Mouse (Mus musculus) forebrain, embryonic 16.5 days (tissue): ENCODE data around the gene Hsf2bp. TPM values are rescaled to one million over a fixed set of nuclear protein-coding genes. Genes with fewer than 3 reads are reported as not detected.

Experiments used
- ATAC-seq: fragments of 200-750 bp; cut with Nextera tagmentation; 2 replicates; pipeline ENCODE4 v1.8.0; 2017; ENCODE audit warnings: mild to moderate bottlenecking, moderate library complexity
- H3K27ac ChIP-seq: fragments of 300-500 bp; sonication (generic); 2 replicates; pipeline ENCODE4 v1.5.1; 2014; ENCODE audit warnings: low read length, control low read depth
- H3K27me3 ChIP-seq: fragments of 300-500 bp; sonication (generic); replicated peaks from 2 replicates; pipeline ENCODE4 v1.6.1; 2014; ENCODE audit warnings: low read length; ENCODE audit not compliant: control insufficient read depth, insufficient read depth
- H3K36me3 ChIP-seq: fragments of 300-500 bp; sonication (generic); 2 replicates; pipeline ENCODE4 v1.6.1; 2014; ENCODE audit not compliant: control insufficient read depth, insufficient read depth
- H3K4me1 ChIP-seq: fragments of 300-500 bp; sonication (generic); replicated peaks from 2 replicates; pipeline ENCODE4 v1.6.1; 2014; ENCODE audit warnings: low read length; ENCODE audit not compliant: control insufficient read depth, insufficient read depth
- H3K4me2 ChIP-seq: fragments of 300-500 bp; sonication (generic); 2 replicates; pipeline ENCODE4 v1.6.1; 2014; ENCODE audit warnings: mild to moderate bottlenecking, low read length, control low read depth
- H3K4me3 ChIP-seq: fragments of 300-500 bp; sonication (generic); replicated peaks from 2 replicates; pipeline ENCODE4 v1.5.1; 2014; ENCODE audit warnings: mild to moderate bottlenecking, low read length, control low read depth
- H3K9ac ChIP-seq: fragments of 300-500 bp; sonication (generic); replicated peaks from 2 replicates; pipeline ENCODE4 v1.6.1; 2014; ENCODE audit warnings: low read depth, low read length, control low read depth
- H3K9me3 ChIP-seq: fragments of 300-500 bp; sonication (generic); 2 replicates; pipeline ENCODE4 v1.6.1; 2016; ENCODE audit warnings: low read length; ENCODE audit not compliant: control insufficient read depth
- WGBS: fragments of 180-500 bp; shearing (Covaris S2); extraction: QIAGEN DNeasy Blood & Tissue Kit; methylation state at CpG from one replicate; pipeline ENCODE4 v1.1.7; 2014; 5-methylcytosine and 5-hydroxymethylcytosine counted together
- polyA plus RNA-seq: library from polyadenylated mRNA; unstranded; fragments of >200 nt; fragmentation: Nextera tagmentation; extraction: Ambion mirVana; gene quantifications from 2 replicates; pipeline ENCODE4 v1.2.1, GENCODE M21; 2015

Gene Hsf2bp
- polyA plus RNA-seq, 1 experiment from 2014 or later = 0.84 TPM

DNA sequence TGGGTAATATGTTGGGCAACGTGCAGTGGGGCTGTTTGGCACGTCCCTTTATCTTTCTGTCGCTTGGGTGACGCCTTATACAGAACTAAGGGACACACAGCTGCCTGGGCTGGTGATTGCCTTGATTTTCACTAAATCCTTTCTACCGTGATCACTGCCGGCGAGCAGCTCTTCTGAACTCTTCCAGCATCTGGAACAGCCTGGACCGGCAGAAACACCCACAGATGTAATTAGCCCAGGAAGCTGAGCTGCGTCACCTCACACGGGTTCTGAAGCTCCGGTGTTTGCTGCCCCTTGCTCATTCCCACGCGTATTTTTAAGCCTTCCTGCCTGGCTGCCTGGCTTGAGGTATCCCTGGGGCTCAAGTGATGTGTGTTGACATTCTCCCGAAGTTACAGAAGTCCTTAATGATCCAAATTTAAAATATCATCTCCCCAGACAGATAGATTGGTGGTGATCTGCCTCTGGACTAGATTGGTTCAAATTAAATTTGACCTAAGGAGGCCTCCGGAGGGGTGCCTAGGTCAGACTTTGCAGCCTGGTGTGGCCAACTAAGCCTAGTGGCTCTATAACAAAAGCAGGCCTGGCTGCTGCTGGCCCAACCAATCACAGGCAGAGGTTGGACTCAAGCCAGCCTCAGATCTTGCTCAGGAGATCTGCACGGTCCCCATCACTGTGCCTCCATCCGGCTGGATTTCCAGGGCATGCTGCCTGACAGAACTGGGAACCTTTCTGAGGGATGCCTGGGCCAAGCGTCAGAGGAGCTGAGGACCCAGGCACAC lies 123.1 kb downstream of the Hsf2bp start:
- H3K27me3 ChIP-seq = no peaks in the 10 kb centered on the region
- H3K4me1 ChIP-seq = peaks cover 7% of the 10 kb centered on the region
- H3K4me2 ChIP-seq = no peak overlapping the region
- no peak for ATAC-seq
- no peak overlapping the region for H3K4me3 ChIP-seq
- no peak overlapping the region for H3K9ac ChIP-seq
- H3K36me3 ChIP-seq = no peaks in the 10 kb centered on the region
- H3K27ac ChIP-seq = no peak overlapping the region; the same call in 1 of the 2 replicates
- WGBS = 56% methylated on average over 18 of the region's 18 CpGs
- no peaks in the 10 kb centered on the region for H3K9me3 ChIP-seq

DNA sequence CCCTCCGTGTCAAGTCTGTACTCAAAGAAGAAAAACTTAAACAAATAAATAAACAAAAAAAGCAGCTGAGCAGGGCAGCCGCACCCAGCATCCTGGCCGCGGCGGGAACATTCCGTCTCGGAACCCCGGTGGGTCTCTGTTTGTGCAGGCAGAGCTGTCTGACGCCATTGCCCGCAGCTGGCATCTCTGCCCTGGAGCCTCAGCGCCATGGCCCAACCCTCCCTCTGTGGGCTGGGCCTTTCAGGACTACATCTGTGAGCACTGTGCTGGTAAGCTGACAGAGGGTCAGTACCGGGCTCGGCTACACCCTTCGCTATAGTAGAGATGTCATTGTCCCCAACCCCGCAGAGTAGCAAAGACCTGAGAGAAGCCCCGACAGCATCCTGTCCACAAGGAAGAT lies 123.8 kb downstream of the Hsf2bp start:
- H3K4me1 ChIP-seq = peaks cover 7% of the 10 kb centered on the region
- no peak overlapping the region for H3K9ac ChIP-seq
- 0 out of 2 replicates have a peak, but pooled peaks have one; percentile 15 for ATAC-seq
- no peaks in the 10 kb centered on the region for H3K27me3 ChIP-seq
- no peak overlapping the region for H3K4me3 ChIP-seq
- no peaks in the 10 kb centered on the region for H3K36me3 ChIP-seq
- no peak overlapping the region for H3K4me2 ChIP-seq
- no peak overlapping the region; the same call in 1 of the 2 replicates for H3K27ac ChIP-seq
- no peaks in the 10 kb centered on the region for H3K9me3 ChIP-seq
- 75% methylated on average over 16 of the region's 16 CpGs for WGBS

DNA sequence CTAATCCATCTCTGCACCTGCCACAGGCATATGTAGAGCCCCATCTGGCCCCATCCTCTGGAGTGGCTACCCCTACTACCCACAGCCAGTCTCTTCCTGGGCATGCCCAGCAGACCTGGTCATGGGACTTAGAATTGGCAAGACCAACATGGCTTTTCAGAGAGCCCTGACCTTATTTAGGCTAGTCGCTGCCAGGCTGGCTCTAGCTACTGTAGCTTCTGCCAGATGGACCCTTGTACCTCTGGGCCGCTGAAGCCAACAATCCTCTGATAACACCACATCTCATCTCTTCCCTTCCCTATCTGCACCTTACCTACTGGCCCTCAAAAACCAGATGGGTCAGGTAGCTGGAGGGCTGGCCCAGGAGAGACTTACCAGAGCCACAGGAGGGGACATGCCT lies 127.2 kb downstream of the Hsf2bp start:
- WGBS = 91% methylated on average over 2 of the region's 2 CpGs
- H3K4me2 ChIP-seq = no peak overlapping the region

DNA sequence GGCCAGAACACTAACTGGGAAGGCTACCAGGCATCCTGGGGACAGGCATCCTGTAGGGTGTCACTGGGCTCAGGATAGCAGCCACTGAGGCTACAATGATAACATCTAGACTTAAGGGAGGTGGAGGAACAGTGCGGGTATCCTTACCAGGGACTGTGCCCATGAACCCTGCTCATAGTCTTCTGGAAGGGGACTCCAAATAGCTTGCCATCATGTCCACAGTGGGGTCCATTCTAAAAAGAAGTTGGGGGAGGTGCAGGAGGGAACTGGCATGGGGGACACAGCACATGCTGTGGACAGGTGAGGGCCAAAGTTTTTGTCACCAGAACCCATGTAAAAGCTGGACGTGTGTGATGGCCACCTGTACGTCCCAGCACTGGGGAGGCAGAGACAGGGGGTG lies 129.7 kb downstream of the Hsf2bp start:
- no peaks in the 10 kb centered on the region for H3K36me3 ChIP-seq
- no peak overlapping the region for H3K27ac ChIP-seq
- H3K27me3 ChIP-seq = no peaks in the 10 kb centered on the region
- H3K4me2 ChIP-seq = no peak overlapping the region
- 92% methylated on average over 3 of the region's 3 CpGs for WGBS
- H3K9me3 ChIP-seq = no peaks in the 10 kb centered on the region
- ATAC-seq = no peak
- H3K4me3 ChIP-seq = no peak overlapping the region
- H3K4me1 ChIP-seq = no peaks in the 10 kb centered on the region
- H3K9ac ChIP-seq = no peak overlapping the region

More for the DNA sequence above, 127.2 kb downstream of the Hsf2bp start:
- Histone ChIP-seq H3K9me3 (no peaks in the 10 kb centered on the region), H3K27ac (no peak overlapping the region), H3K4me1 (peaks cover 7% of the 10 kb centered on the region), H3K36me3 (no peaks in the 10 kb centered on the region), H3K4me3 (no peak overlapping the region), H3K9ac (no peak overlapping the region), H3K27me3 (no peaks in the 10 kb centered on the region)
- ATAC-seq = no peak

DNA sequence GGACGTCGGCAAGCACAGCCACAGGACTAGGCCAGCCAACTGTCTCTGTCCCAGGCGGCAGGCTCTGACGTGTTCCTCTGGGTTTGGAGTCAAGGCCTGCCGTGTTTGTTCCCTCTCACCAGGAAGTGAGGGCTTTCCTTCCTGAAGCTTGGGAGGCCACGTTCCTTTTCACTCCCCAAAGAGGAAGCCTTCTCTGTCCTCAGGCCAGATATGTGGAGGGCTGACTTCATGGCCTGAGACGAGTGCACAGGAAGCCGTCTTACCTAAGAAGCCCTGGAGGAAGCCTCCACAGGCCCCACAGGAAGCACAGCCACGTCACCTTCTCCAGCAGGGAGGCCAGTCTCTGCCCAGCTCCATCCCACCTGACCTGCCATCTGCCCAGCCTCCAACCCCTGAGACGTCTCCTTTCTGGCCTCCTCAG lies 130.3 kb downstream of the Hsf2bp start:
- ATAC-seq = no peak
- no peaks in the 10 kb centered on the region for H3K36me3 ChIP-seq
- no peaks in the 10 kb centered on the region for H3K27me3 ChIP-seq
- H3K27ac ChIP-seq = no peak overlapping the region
- no peak overlapping the region for H3K4me2 ChIP-seq
- WGBS = 83% methylated on average over 10 of the region's 10 CpGs
- no peaks in the 10 kb centered on the region for H3K9me3 ChIP-seq
- H3K4me3 ChIP-seq = no peak overlapping the region
- H3K4me1 ChIP-seq = no peaks in the 10 kb centered on the region
- H3K9ac ChIP-seq = no peak overlapping the region

DNA sequence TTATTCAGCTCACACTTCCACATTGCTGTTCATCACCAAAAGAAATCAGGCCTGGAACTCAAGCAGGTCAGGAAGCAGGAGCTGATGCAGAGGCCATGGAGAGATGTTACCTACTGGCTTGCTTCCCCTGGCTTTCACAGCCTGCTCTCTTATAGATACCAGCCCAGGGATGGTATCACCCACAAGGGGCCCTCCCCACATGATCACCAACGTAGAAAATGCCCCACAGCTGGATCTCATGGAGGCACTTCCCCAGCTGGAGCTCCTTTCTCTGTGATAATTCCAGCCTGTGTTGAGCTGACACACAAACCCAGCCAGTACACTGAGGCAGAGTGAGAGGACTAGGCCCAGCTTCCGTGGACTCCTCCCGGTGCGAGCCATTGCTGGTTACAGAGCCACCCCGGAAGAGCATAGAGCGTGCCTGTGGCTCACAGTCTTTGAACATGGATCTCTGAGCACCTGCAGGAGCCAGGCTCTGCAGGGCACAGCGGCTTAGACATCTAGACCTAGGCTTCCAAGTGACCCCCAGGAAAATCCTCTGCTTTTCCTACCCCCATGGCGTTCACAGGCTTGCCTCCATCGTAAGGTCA lies 130.9 kb downstream of the Hsf2bp start:
- Histone ChIP-seq H3K9me3 (no peaks in the 10 kb centered on the region), H3K36me3 (no peaks in the 10 kb centered on the region), H3K4me3 (no peak overlapping the region), H3K4me2 (no peak overlapping the region), H3K27me3 (no peaks in the 10 kb centered on the region), H3K27ac (no peak overlapping the region), H3K4me1 (no peaks in the 10 kb centered on the region), H3K9ac (no peak overlapping the region)
- WGBS = 89% methylated on average over 9 of the region's 9 CpGs
- no peak for ATAC-seq

DNA sequence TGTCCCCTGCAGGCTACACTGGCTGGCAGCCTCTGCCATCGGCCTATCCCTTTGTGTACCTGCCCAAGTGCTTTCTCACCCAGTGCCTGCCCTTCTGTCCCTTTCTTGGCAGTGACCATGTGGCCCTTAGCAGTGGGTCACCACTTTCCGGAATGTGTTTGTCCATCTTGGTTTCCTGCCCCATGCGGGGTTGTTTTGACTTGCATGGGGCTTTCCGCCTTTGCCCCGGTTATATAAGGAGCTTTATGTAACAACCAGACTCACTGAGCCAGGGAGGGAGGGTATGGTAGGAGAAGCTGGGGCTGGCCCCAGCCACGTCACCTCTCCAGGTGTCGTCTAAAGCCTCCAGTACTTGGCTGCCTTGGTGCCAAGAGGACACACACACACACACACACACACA lies 132.1 kb downstream of the Hsf2bp start:
- H3K9me3 ChIP-seq = no peaks in the 10 kb centered on the region
- no peaks in the 10 kb centered on the region for H3K27me3 ChIP-seq
- no peak for ATAC-seq
- no peak overlapping the region for H3K9ac ChIP-seq
- no peak overlapping the region for H3K4me2 ChIP-seq
- no peaks in the 10 kb centered on the region for H3K36me3 ChIP-seq
- no peaks in the 10 kb centered on the region for H3K4me1 ChIP-seq
- no peak overlapping the region for H3K27ac ChIP-seq
- no peak overlapping the region for H3K4me3 ChIP-seq
- 86% methylated on average over 7 of the region's 7 CpGs for WGBS

DNA sequence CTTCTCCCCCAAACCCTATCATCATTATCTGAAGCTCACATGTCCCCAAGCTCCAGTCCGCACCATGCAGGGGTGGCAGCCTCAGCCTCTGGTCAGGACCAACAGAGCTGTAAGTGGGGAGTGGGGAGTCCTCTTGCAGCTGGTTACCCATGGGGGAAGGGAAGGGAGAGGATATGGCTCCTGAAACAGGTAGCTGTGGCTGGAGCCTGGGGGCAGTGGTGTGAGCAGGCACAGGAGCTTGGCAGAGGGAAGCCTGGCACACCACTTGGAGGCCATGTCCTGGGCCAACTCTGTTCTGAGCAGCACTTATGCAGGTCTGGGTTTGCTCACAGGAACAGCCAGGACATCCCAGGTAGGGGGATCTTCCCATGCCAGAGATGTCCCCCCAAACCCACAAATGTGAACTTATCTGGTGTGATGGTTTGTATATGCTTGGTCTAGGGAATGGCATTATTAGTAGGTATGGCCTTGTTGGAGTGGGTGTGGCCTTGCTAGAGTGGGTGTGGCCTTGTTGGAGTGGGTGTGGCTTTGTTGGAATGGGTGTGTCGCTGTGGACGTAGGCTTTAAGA lies 133.4 kb downstream of the Hsf2bp start:
- Histone ChIP-seq H3K27ac (no peak overlapping the region), H3K9me3 (no peaks in the 10 kb centered on the region), H3K4me1 (no peaks in the 10 kb centered on the region; the same call in 1 of the 2 replicates), H3K4me2 (no peak overlapping the region), H3K9ac (no peak overlapping the region), H3K36me3 (no peaks in the 10 kb centered on the region), H3K27me3 (no peaks in the 10 kb centered on the region), H3K4me3 (no peak overlapping the region)
- 59% methylated on average over 3 of the region's 3 CpGs for WGBS
- ATAC-seq = no peak

DNA sequence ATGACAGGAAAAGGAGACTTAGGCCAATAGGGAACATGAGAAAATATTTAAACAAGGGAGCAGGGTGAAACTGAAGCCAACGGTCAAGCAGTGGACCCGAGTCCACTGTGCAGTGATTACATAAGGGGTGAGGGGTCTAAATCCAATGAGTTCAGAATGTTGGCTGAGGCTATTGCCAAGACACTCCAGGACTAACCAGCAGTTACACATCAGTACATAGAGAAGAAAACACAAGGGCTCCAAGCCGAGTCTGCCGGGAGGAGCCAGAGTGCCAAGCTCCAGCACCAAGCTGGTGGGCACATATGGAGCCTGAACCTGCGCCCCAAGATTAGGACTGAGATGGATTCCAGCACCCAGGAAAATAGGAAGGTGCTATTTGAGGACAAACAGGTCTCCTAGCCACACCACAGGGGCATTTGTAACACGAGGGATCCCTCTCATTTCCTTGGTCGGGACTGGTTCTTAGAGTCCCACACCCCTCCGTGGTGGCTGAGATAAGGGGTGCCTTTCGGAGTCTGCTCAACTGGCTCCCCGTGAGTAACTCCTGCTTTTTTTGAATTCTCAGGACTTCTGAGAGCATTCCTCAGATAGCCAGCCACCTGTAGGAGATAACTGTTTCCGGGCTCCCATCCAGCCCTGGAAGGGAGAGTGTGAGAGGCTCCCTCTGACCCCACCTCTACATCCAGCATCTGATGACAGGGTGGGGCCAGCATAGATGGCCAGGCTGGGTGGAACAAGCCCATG lies 134.5 kb downstream of the Hsf2bp start:
- no peaks in the 10 kb centered on the region for H3K36me3 ChIP-seq
- no peaks in the 10 kb centered on the region for H3K9me3 ChIP-seq
- H3K4me2 ChIP-seq = no peak overlapping the region

More for the DNA sequence above, 134.5 kb downstream of the Hsf2bp start:
- Histone ChIP-seq H3K27ac (no peak overlapping the region), H3K4me1 (no peaks in the 10 kb centered on the region; the same call in 1 of the 2 replicates), H3K27me3 (no peaks in the 10 kb centered on the region), H3K9ac (no peak overlapping the region), H3K4me3 (no peak overlapping the region)
- WGBS = 82% methylated on average over 11 of the region's 11 CpGs
- ATAC-seq = no peak
